In the genomic region with DNA sequence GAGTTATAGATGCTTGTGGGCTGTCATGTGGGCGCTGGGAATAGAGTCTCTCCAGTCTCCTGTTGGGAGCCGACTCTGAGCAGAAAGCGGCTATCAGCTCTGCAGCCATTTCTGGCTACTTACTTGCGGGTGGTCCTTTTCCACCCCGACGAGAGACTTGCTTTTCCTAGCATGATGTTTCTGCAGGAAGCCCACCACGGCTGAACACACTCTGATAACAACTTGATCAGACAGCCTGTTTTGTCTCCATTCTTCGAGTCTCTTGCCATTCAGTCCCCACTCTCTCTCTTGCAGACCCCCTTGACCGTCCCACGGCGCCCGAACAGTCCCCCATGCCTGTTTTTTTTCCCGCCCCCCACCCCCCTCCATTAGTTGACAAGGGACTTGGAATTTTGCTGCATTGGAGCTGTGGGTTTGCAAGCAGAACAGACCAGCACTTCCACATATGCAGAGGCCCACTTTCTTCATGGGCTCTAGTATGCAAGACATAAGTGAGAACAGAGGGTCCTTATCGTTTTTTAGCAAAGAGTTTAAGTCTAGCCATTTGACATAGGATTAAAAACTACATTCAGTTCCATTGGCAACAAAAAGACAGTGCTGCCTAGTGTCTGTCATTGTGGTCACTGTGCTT, we compare ENCODE assay signal across 12 mouse cellular contexts.
"Had no signal": no experiment of that assay in that cellular context is flagged by ENCODE, and none has a peak within 500 bp of the region (broad histone marks: within the 10 kb centered on the region; RNA-seq: fewer than 3 reads in every experiment).

No protein-coding gene starts in this region.

- H3K4me1 ChIP-seq: kidney, embryonic 15.5 days; midbrain, embryonic 13.5 days had no signal

- ATAC-seq: midbrain, embryonic 13.5 days had no signal

- DNase-seq: kidney, adult 2 months; kidney, postnatal 10 days; kidney, postnatal 36 days; layer of hippocampus, postnatal 36 days; lung, adult 2 months; lung, postnatal 14 days; thymus, adult 18-20 months; thymus, postnatal 4 days had no signal

- H3K4me3 ChIP-seq: kidney, embryonic 15.5 days; left cerebral cortex, adult 2 months; midbrain, embryonic 13.5 days had no signal

- H3K9ac ChIP-seq: kidney, embryonic 15.5 days; liver, embryonic 14.5 days; midbrain, embryonic 13.5 days had no signal

- H3K27ac ChIP-seq: kidney, embryonic 15.5 days; left cerebral cortex, adult 2 months; midbrain, embryonic 13.5 days had no signal

- H3K27me3 ChIP-seq: kidney, embryonic 15.5 days; midbrain, embryonic 13.5 days had no signal

- H3K4me2 ChIP-seq: kidney, embryonic 15.5 days; midbrain, embryonic 13.5 days had no signal

- H3K9me3 ChIP-seq: kidney, embryonic 15.5 days; midbrain, embryonic 13.5 days had no signal
